Mouse (Mus musculus) hindbrain, embryonic 16.5 days (tissue): ENCODE measurements around the gene Tpm4. TPM values are rescaled to one million over a fixed set of nuclear protein-coding genes. Genes with fewer than 3 reads are reported as not detected.
"Not testable (repeated sequence)": the region's sequence is repeated elsewhere in the genome, so short reads cannot be mapped to it uniquely, and the experiment has no call there.

ENCODE experiments used
- ATAC-seq: fragments of 200-750 bp; cut with Nextera tagmentation; 2 replicates; pipeline ENCODE4 v1.8.0; 2017; ENCODE audit warnings: moderate TSS enrichment, moderate library complexity
- H3K27ac ChIP-seq: fragments of 300-500 bp; sonication (generic); 2 replicates; pipeline ENCODE4 v1.5.1; 2014; ENCODE audit warnings: low read depth, mild to moderate bottlenecking, control low read depth, low read length, moderate library complexity
- H3K27me3 ChIP-seq: fragments of 300-500 bp; sonication (generic); replicated peaks from 2 replicates; pipeline ENCODE4 v1.6.1; 2014; ENCODE audit warnings: low read length; ENCODE audit not compliant: control insufficient read depth, insufficient read depth
- H3K36me3 ChIP-seq: fragments of 300-500 bp; sonication (generic); 2 replicates; pipeline ENCODE4 v1.6.1; 2014; ENCODE audit warnings: mild to moderate bottlenecking, low read length, moderate library complexity, mixed read lengths; ENCODE audit not compliant: control insufficient read depth, insufficient read depth
- H3K4me1 ChIP-seq: fragments of 300-500 bp; sonication (generic); 2 replicates; pipeline ENCODE4 v1.6.1; 2014; ENCODE audit warnings: low read depth, low read length; ENCODE audit not compliant: control insufficient read depth, insufficient read depth
- H3K4me2 ChIP-seq: fragments of 300-500 bp; sonication (generic); 2 replicates; pipeline ENCODE4 v1.6.1; 2014; ENCODE audit warnings: mild to moderate bottlenecking, low read length, control low read depth, moderate library complexity
- H3K4me3 ChIP-seq: fragments of 300-500 bp; sonication (generic); 2 replicates; pipeline ENCODE4 v1.5.1; 2014; ENCODE audit warnings: mild to moderate bottlenecking, low read length, control low read depth, moderate library complexity
- H3K9ac ChIP-seq: fragments of 300-500 bp; sonication (generic); 2 replicates; pipeline ENCODE4 v1.6.1; 2014; ENCODE audit warnings: low read depth, mild to moderate bottlenecking, control low read depth, low read length, moderate library complexity
- H3K9me3 ChIP-seq: fragments of 300-500 bp; sonication (generic); 2 replicates; pipeline ENCODE4 v1.6.1; 2014; ENCODE audit warnings: mild to moderate bottlenecking, low read length, moderate library complexity; ENCODE audit not compliant: control insufficient read depth
- WGBS: fragments of 180-500 bp; shearing (Covaris S2); extraction: QIAGEN DNeasy Blood & Tissue Kit; methylation state at CpG from one replicate; pipeline ENCODE4 v1.1.7; 2014; 5-methylcytosine and 5-hydroxymethylcytosine counted together
- polyA plus RNA-seq: library from polyadenylated mRNA; unstranded; fragments of >200 nt; fragmentation: Nextera tagmentation; extraction: Ambion mirVana; gene quantifications from 2 replicates; pipeline ENCODE4 v1.2.1, GENCODE M21; 2015

Gene Tpm4
- polyA plus RNA-seq, 1 experiment from 2014 or later: 174 TPM

- Histone ChIP-seq H3K4me3 (no peak overlapping the region), H3K27ac (no peak overlapping the region), H3K27me3 (no peaks in the 10 kb centered on the region), H3K9me3 (no peaks in the 10 kb centered on the region), H3K4me1 (no peaks in the 10 kb centered on the region), H3K4me2 (no peak overlapping the region), H3K36me3 (no peaks in the 10 kb centered on the region), H3K9ac (no peak overlapping the region)
- no peak for ATAC-seq
- WGBS: 50% methylated on average over 4 of the region's 4 CpGs
Measured at GRCm38 (mm10) chr8:72118616-72119015, 16.2 kb upstream of the Tpm4 start.

- not testable (repeated sequence) for ATAC-seq, H3K36me3 ChIP-seq, H3K9me3 ChIP-seq, H3K27me3 ChIP-seq, H3K27ac ChIP-seq, H3K9ac ChIP-seq, H3K4me1 ChIP-seq, H3K4me2 ChIP-seq, H3K4me3 ChIP-seq
- WGBS: 76% methylated on average over 3 of the region's 3 CpGs
Measured at GRCm38 (mm10) chr8:72121486-72121885, 13.3 kb upstream of the Tpm4 start.

GRCm38 (mm10) chr8:72121997-72122396, 12.8 kb upstream of the Tpm4 start:
- WGBS: 63% methylated on average over 1 of the region's 1 CpGs
- Histone ChIP-seq H3K9me3 (no peaks in the 10 kb centered on the region), H3K36me3 (no peaks in the 10 kb centered on the region), H3K27me3 (no peaks in the 10 kb centered on the region), H3K4me1 (no peaks in the 10 kb centered on the region), H3K4me3 (no peak overlapping the region), H3K4me2 (no peak overlapping the region), H3K27ac (no peak overlapping the region), H3K9ac (no peak overlapping the region)
- ATAC-seq: no peak

- Histone ChIP-seq H3K4me2 (no peak overlapping the region), H3K9me3 (no peaks in the 10 kb centered on the region), H3K27ac (no peak overlapping the region), H3K36me3 (no peaks in the 10 kb centered on the region), H3K4me3 (no peak overlapping the region), H3K4me1 (no peaks in the 10 kb centered on the region), H3K27me3 (no peaks in the 10 kb centered on the region), H3K9ac (no peak overlapping the region)
- 88% methylated on average over 1 of the region's 1 CpGs for WGBS
- no peak for ATAC-seq
Measured at GRCm38 (mm10) chr8:72127834-72128233, 6.9 kb upstream of the Tpm4 start.

- Histone ChIP-seq H3K27ac (no peak overlapping the region), H3K27me3 (no peaks in the 10 kb centered on the region), H3K4me2 (no peak overlapping the region), H3K9me3 (no peaks in the 10 kb centered on the region), H3K36me3 (no peaks in the 10 kb centered on the region), H3K9ac (no peak overlapping the region), H3K4me3 (no peak overlapping the region), H3K4me1 (peaks cover 2% of the 10 kb centered on the region)
- WGBS: 83% methylated on average over 2 of the region's 2 CpGs
- no peak for ATAC-seq
Measured at GRCm38 (mm10) chr8:72131251-72131650, 3.5 kb upstream of the Tpm4 start.

GRCm38 (mm10) chr8:72131901-72132300, 2.9 kb upstream of the Tpm4 start:
- Histone ChIP-seq H3K9me3 (no peaks in the 10 kb centered on the region), H3K27ac (no peak overlapping the region), H3K9ac (no peak overlapping the region), H3K4me1 (peaks cover 7% of the 10 kb centered on the region), H3K36me3 (no peaks in the 10 kb centered on the region), H3K27me3 (no peaks in the 10 kb centered on the region), H3K4me2 (no peak overlapping the region), H3K4me3 (no peak overlapping the region)
- ATAC-seq: no peak
- WGBS: 93% methylated on average over 2 of the region's 2 CpGs

GRCm38 (mm10) chr8:72132417-72132816, 2.4 kb upstream of the Tpm4 start:
- Histone ChIP-seq H3K4me3 (no peak overlapping the region), H3K27me3 (no peaks in the 10 kb centered on the region), H3K36me3 (no peaks in the 10 kb centered on the region), H3K4me2 (no peak overlapping the region), H3K9me3 (no peaks in the 10 kb centered on the region), H3K4me1 (peaks cover 9% of the 10 kb centered on the region), H3K9ac (no peak overlapping the region), H3K27ac (no peak overlapping the region)
- ATAC-seq: no peak
- WGBS: 85% methylated on average over 1 of the region's 1 CpGs

- no peaks in the 10 kb centered on the region for H3K27me3 ChIP-seq
- no peaks in the 10 kb centered on the region for H3K36me3 ChIP-seq
- H3K9me3 ChIP-seq: no peaks in the 10 kb centered on the region
- no peak overlapping the region for H3K4me3 ChIP-seq
- H3K27ac ChIP-seq: no peak overlapping the region
- H3K9ac ChIP-seq: no peak overlapping the region
- 67% methylated on average over 1 of the region's 1 CpGs for WGBS
- ATAC-seq: no peak
- no peak overlapping the region for H3K4me2 ChIP-seq
- peaks cover 9% of the 10 kb centered on the region for H3K4me1 ChIP-seq
Measured at GRCm38 (mm10) chr8:72132891-72133290, 1.9 kb upstream of the Tpm4 start.

- no peaks in the 10 kb centered on the region for H3K36me3 ChIP-seq
- no peaks in the 10 kb centered on the region for H3K27me3 ChIP-seq
- H3K9ac ChIP-seq: no peak overlapping the region
- no peak overlapping the region for H3K4me2 ChIP-seq
- ATAC-seq: no peak
- H3K4me1 ChIP-seq: peaks cover 9% of the 10 kb centered on the region
- H3K4me3 ChIP-seq: no peak overlapping the region
- H3K9me3 ChIP-seq: no peaks in the 10 kb centered on the region
- H3K27ac ChIP-seq: no peak overlapping the region
- 67% methylated on average over 1 of the region's 1 CpGs for WGBS
Measured at GRCm38 (mm10) chr8:72133507-72133906, 1.3 kb upstream of the Tpm4 start.
